Mouse (Mus musculus) left cerebral cortex, postnatal 25 days (tissue): ENCODE results near the gene Ezr. TPM values are rescaled to one million over a fixed set of nuclear protein-coding genes. Genes with fewer than 3 reads are reported as not detected.
"Not testable (repeated sequence)": the region's sequence is repeated elsewhere in the genome, so short reads cannot be mapped to it uniquely, and the experiment has no call there.

Experiments
- DNase-seq, 2 experiments: peaks; one replicate each; pipeline ENCODE4 v3.0.0; 2022; ENCODE audit warnings: low spot score in 2 of 2, mixed read lengths in 1 of 2
- intact Hi-C: fragments of 180-260 bp; cut with DNase I; formaldehyde crosslinking; loops from one replicate; pipeline ENCODE4 v1.15.1; 2025
- total RNA-seq, 2 experiments: library from RNA; stranded (reverse); gene quantifications; 2 replicates each; pipeline ENCODE4 v1.2.3; 2021

Ezr gene
- total RNA-seq, 2 experiments from 2014 or later = 44.7 to 55.6 TPM

- DNase-seq = peak; percentile 93
- intact Hi-C loops = loop anchor here (10.0 kb wide), 1 partner anchor 203 kb away; no protein-coding TSS in a partner anchor
These were observed 91.0 kb downstream of the Ezr start for GRCm38 (mm10) chr17:6691596-6691995.

GRCm38 (mm10) chr17:6689344-6689743, 93.2 kb downstream of the Ezr start:
- DNase-seq = not testable (repeated sequence)

More at GRCm38 (mm10) chr17:6689344-6689743, 93.2 kb downstream of the Ezr start:
- intact Hi-C loops = not testable (repeated sequence)

Other genes with a start within 250 kb of the Ezr start
- 10 to 100 TPM; 20.5 TPM for gene Dynlt1c, start 181.1 kb downstream of the Ezr start, total RNA-seq
- 10 to 100 TPM; 37.0 to 42.8 TPM for gene Dynlt1f, start 126.9 kb downstream of the Ezr start, total RNA-seq
- gene Sytl3, start 123.7 kb downstream of the Ezr start, total RNA-seq = under 1 TPM in 1 of 2 experiments, not detected in 1; 0.85 TPM
- gene Rsph3b, start 165.9 kb upstream of the Ezr start, total RNA-seq = 10 to 100 TPM; 31.3 to 32.3 TPM
- 10 to 100 TPM; 25.8 to 27.7 TPM for gene Tagap1, start 178.4 kb upstream of the Ezr start, total RNA-seq
- 10 to 100 TPM; 41.5 to 49.2 TPM for gene Rnaset2b, start 187.8 kb upstream of the Ezr start, total RNA-seq
- under 1 TPM in 1 of 2 experiments, not detected in 1; 0.44 TPM for gene Gm49721, start 196.1 kb upstream of the Ezr start, total RNA-seq
- 1 to 10 TPM; 1.2 to 2.7 TPM for gene Gm1604a, start 242.8 kb upstream of the Ezr start, total RNA-seq